Mouse (Mus musculus) urinary bladder, adult 2 months (tissue): Measurements from ENCODE around the gene Lrrc8b. TPM values are rescaled to one million over a fixed set of nuclear protein-coding genes. Genes with fewer than 3 reads are reported as not detected.

ENCODE experiments used
- DNase-seq: peaks from one replicate; pipeline ENCODE4 v3.0.0; 2022; ENCODE audit warnings: low spot score
- polyA plus RNA-seq: library from polyadenylated mRNA; depleted of rRNA; stranded (reverse); fragments of >200 nt; gene quantifications from 2 replicates; pipeline ENCODE4 v1.2.3, GENCODE M21; 2012

Gene Lrrc8b
- polyA plus RNA-seq, 1 experiment = 2.8 TPM

DNA sequence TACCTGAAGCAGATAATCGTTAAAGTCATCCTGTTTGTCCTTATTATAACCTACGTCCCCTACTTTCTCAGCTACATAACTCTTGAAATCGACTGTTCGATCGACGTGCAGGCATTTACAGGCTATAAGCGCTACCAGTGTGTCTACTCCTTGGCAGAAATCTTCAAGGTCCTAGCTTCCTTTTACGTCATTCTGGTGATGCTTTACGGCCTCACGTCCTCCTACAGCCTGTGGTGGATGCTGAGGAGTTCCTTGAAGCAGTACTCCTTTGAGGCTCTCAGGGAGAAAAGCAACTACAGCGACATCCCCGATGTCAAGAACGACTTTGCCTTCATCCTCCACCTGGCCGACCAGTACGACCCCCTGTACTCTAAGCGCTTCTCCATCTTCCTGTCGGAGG lies 65.0 kb downstream of the Lrrc8b start:
- no peak for DNase-seq

DNA sequence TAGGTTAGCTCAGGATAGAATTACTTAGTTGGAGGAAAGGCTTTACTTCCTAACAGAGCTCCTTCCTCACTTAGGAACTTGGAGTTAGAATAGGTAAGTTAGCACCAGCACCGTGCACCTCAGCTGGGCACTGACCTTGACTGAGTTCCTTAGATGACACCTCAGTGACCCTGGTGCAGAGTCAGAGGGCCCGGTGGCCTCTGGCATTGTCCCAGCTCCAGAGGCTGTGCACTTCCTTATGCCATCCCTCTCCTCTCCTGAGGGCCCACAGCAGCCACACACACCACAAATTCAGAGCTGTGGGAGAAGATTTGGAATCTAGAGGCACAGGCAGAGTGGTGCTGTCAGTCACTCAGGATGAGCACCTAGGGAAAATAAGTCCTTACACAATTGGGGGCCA lies 68.1 kb downstream of the Lrrc8b start:
- no peak for DNase-seq

DNA sequence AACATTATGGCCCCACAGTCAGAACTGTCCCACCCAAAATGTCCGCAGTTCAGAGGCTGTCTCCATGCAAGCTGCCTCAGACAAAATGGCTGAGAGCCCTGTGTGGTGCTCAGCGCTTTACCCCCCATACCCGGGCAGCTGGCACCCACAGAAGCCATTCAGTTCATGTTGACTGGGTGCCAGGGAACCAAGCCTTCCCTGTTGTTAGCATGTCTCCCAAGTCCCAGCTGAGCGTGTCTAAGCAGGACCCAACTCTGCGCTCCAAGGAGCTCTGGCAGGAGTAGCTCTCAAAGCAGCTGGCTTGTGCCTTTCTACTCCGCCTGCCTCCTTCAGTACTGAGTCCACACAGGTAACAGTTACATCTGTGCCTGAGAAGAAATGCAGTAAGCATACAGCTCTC lies 68.7 kb downstream of the Lrrc8b start:
- DNase-seq = no peak

DNA sequence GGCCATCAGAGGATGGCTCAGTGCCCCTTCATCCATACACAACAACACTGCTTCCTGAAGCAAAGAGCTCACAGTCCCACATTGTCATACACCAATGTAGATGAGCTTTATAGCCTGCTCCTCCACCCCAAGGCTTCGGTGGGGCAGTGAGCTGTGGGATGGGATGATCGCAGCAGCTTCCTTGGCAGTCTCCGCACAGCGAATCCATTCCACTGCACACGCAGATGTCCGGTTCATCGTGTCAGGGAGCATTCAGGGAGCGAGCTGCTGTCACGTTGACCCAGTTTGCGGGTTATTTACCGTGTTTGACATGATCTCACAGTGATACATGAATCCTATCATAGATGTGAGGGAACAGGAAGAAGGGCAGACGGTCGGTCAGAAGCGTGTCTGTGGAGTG lies 69.3 kb downstream of the Lrrc8b start:
- DNase-seq = no peak

DNA sequence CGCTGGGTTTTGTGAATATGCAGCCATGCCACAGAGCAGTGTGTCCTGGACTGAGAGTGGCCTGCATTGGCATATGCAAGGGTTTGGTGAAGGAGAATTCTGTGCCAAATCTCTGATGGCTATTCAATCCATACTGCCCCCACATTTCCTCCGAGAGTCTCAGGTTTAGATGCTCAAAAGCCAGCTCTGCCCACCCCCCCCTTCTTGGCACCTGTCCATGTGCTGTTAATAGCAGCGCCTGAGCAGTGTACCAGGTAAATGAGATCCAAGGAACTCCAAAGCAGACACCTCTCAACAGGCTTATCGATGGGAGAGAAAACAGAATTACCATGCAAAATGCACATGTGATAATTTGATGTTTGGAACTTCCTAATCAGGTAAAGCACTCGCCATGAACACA lies 74.6 kb downstream of the Lrrc8b start:
- DNase-seq = no peak

DNA sequence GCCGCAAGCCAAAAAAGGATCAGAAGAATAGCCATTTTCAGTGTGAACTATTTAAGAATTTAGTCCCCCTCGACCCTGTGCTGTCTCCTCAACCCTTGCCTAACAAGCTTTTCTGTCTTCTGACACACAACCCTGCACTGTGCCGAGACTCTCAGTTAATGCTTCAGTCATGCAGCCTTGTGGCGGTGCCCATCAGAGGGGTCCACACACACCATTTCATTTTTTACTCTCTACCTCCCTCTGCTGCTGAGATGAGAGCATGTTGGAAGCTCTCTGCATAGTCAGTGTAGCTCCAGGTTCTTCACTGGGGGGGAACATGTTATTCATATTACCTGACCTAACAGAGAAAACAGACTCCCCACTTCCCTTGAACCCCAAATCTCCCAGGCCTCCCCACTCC lies 75.8 kb downstream of the Lrrc8b start:
- DNase-seq = no peak

DNA sequence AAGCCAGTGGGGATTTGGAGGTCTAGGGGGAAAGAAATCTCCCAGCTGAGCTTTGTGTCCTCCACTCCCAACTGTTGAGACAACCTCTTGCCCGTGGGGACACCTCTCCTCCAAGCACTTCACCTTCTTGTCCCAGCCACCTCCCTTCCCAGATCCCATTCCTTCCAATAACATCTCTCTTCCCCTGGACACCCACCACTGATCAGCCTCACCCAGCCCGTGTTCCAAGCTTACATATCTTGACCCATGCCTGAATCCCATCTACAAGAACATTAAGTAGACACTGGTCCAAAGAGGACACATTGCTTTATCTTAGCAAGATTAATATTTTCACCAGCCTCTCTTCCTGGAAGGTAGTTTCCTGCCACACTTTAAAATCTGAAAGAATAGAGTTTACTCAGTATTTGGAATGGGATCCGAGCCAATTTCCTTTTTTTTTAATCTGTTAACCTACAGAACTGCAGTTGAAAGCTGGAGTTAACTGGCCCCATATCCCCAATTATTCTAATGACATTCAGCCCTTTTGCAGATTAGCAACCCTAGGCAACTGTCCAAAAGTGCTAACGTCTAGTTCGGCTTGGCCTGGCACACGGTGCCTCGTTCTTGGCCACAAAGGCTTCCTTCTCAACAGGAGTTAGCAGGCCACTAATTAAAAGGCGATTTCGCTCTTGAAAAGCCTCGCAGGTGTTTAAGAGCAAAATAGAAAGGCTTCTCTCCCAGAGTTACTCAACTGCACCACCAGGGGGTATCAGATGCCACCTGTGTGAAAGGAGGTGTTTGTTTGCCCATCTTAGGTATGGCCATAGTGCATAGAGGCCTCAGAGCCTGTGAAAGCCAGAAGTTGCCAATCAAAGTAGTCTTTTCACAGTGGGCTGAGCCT lies 77.0 kb downstream of the Lrrc8b start:
- DNase-seq = no peak

DNA sequence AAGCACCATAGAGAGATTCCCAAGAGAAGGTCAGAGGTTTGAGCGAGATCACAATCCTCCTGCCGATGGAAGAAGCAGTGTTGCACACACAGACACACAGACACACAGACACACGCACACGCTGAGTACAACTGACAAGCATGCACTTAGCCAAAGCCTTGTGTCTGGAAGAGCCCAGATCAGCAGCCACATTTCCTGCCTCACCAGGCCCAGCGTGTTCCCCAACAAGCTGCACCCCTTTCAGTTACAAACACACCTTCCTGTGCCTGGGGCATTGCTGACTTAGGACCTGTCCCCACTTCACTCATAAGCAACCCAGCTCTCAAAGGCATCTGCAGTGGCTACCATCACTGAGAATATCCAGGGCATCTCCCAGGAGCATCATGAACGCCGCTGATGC lies 77.8 kb downstream of the Lrrc8b start:
- DNase-seq = no peak

DNA sequence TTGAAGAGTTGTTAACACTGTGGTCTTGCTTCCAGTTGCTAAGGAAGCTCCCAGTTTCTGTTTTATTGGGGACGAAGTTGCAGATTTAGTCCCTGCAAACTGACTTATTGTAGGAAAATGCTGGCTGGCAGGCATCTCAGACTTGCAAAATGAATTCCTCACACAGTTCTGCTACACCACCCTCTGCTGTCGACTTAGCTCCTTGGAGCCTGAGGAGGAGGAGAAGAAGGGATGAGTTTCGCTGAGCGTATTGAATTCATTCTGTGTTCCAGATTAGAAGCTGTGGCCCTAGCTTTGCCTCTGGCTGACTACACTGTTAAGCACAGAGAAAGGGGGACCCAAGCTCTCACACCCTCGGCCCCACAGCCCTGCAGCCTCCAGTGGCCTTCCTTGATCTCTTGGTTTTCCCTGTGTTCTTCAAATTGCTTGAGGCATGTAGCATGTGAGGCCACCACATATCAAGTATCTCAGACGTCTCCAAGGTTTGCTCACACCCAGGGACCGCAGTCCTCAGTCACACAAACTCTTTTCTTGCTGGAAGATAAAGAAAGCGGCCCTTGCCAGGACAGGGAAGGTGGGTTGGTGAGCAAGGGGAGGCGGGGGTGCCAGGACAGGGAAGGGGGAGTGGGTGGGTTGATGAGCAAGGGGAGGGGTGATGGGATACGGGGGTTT lies 78.8 kb downstream of the Lrrc8b start:
- no peak for DNase-seq

DNA sequence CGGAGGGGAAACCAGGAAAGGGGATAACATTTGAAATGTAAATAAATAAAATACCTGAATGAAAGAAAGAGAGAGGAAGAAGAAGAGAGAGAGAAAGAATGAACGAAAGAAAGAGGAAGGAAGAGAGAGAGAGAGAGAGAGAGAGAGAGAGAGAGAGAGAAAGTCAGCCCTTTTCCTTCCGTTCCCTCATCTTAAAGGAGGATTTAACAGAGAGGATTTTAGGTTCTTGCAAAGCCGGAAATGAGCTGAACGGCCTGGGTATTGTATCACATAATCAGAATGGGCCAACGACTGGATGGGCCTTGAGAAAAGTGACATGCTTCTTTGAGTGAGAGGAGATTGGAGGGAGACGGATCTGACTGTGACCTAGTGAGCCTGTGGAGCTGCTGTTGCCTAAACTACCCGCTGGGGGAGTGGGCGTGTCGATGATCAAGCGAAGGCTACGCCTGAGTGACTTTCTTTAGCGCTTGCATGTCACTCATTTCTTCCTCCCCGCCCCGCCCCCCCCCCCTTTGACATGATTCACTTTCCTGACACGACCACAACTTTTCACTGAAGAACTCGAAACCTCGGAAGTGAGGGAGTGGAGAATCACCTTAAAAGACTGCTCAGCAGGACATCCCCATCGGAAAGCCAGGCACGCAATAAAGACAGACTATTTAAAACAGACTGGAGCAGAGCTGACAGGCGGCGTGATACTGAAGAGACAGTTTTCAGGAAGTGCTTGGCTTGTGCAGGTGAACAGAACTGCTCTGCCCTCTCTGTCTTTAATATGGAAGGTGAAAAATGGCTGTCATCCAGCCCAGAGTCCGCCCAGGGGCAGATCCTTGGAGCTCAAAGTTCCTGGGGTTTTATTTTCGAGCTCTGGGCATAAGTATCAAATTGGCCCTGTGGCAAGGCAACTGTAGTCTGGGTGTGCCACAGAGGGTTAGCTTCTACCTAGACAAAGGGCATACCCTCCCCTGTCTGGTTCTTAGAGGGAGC lies 79.6 kb downstream of the Lrrc8b start:
- DNase-seq = no peak

DNA sequence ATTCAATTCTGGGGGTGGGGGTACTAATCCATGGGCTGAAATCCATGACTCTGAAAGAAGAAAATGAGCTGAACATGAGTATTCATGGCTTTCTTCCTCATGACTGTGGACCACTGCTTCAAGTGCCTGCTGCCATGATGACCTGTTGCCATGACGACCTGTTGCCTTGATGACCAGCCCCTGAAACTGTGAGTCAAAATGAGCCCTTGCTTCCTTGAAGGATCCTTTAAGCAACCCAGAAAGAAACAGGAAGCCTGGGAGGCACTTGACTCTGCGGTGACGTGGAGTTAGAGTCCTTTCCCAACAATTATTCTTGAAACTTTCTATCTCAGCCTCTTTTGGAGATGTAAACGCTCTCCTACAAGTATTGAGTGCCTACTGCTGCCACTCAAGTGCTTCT lies 80.6 kb downstream of the Lrrc8b start:
- DNase-seq = no peak

DNA sequence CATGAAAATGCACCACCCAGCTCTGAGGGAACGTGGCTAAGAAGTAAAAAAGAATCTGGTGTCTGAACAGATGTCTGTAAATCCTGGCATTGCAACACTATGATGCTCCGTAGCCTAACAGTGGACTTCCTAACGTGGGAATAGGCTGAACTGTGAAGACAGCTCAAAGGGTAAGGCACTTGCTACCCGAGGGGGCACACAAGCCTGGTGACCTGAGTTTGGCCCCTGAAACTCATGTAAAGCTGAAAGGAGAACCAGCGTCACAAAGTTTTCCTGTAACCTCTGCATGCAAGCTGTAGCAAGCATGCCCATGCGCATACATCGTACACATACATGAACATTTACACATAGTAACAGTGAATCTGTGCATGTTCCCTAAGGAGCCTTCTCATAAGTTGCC lies 81.0 kb downstream of the Lrrc8b start:
- no peak for DNase-seq

DNA sequence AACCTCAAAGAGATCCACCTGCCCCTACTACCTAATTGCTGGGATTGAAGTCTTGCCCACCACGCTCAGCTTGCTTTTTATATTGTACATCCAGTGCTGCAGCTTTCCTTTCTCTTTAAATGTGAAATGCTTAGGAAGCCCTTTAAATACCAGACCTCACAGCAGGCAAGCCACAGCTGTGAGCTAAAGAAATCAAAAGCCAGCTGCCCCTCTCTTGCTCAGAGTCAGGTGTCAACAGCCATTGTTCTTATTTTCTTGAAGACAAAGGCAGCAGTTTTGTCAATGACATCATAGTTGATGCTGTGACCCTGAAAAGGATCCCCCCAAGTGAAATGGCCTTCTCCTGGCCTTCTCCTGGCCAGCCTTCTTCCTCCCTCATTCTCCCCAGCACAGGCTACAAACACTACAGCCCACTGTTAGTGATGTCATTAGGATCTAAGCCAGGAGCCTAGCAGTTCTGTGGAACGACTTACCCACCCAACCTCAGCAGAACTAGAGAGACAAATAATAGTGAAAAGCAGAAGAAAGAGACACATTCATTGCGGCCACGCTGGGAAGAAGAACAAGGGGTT lies 82.9 kb downstream of the Lrrc8b start:
- no peak for DNase-seq

DNA sequence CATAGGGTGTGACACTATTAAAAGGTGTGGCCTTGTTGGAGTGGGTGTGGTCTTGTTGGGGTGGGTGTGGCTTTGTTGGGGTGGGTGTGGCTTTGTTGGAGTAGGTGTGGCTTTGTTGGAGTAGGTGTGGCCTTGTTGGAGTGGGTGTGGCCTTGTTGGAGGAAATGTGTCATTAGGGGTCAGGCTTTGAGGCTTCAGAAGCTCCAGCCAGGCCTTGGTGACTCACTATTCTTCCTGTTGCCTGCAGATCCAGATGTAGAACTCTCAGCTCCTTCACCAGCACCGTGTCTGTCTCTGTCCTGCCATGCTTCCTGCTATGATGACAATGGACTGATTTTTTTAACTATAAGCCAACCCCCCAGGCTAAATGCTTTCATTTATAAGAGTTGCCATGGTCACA lies 83.8 kb downstream of the Lrrc8b start:
- DNase-seq = no peak

DNA sequence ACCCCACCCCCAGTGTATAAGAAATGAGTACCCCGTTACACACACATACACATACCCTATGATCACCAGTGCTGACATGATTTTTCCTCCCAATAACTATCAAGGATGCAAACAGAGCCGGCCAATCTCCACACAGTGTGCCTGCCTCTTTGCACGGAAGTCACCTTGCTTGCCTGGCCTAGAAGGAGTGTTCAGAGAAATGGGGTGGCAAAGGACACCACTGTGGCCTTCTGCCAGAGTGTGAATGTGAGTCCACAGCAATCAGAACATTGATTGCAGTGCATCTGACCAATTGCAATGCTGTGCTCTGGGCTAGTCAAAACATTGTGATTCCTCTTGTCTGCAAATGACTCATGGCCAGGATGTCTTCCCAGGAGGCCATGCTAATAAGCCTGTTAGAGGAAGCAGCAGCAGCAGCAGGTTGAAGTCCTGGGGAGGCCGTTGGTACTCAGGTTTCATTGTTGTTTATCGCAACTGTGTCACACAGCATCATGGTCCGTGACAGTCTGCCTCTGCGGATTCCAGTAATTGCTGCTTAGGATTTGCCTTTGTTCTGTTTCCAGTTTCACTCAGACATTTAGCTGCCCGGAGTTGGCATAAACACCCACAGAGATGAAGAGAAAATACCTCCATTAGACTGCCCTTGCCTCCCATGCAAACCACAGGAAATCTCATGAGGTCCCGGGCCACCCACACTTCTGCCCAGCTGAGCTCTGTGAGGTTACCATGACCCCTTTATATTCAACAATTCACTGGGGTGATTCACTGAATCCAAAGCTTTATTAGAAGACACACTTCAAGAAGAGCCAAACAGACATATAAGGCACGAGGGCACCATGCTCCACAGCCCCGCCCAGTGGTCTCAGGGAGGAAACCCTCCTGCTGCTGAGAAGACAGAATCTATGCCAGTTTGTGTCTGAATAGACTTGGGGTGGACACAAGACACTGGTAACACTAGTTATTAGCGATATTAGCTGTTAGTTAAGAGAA lies 84.9 kb downstream of the Lrrc8b start:
- no peak for DNase-seq

DNA sequence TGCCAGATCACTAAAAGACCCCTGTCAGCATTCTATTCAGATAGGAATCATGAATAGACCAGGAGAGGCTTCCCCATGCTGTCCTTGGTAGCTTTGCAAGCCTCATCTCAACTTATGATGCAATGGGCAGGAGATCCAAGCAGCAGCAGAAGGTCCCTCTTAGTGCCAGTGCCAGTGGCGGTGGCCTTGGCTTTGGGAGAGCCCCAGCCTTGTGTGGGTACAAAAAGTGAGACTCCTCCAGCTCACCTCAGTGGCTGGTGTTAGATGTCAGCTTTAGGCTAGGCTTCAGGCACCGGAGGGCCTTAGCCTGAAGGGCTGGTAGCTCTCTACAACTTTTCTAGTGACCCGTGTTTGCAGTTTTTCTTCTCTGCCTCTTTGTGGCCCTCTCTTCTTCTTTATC lies 85.6 kb downstream of the Lrrc8b start:
- no peak for DNase-seq

DNA sequence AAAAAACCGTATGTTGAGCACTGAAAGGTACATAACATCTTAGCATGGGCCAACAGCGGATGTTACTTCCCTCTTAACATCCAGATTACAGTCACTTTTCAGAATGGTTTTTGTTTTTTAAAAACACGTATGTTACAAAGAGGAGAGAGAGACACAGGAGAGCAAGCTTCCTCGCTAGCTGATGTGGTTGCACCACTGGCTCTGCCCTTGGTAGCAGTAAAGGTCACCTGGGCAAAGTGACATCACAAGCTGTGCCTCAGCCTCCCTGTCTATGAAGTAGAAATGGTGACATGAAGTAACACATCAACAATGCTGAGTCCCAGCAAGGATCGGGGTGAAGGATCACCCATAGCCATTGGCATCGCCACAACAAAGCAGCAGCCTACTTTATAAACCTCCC lies 93.2 kb downstream of the Lrrc8b start:
- DNase-seq = no peak

DNA sequence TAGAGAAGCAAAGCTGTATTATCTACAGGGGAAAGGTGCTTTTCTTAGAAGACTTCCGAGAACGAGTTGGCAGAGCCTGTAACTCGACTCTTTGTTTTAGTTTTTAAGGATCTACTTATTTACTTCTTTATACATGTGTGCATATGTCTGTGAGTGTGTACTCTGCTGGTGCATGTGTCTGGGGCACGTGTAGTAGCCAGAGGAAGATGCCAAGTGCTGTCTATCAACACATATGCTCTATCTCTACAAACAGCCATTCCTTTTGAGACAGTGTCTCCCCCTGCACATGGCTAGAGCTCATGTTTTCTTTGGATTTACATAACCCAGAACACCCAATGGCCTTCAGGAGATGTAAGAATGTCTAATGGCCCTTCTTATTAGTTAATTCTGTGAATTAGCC lies 96.7 kb downstream of the Lrrc8b start:
- DNase-seq = no peak

DNA sequence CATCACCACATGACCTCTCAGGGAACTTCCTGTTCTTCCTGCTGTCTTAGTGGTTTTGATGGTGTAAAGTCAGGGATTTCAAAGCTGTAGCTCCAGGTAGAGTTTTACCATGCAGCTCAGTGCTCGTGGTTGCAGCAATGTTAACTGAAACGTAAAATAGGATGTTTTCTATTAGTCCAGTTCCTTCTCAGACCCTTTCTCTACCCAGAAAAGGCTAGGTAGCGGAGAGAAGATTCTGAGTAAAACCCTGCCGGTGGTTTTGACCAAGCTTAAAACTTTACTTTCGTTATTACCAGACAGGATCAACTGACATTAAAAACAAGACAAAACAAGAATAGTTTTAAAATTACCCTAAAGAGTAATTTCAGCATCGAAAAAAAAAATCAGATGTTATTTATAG lies 100.0 kb downstream of the Lrrc8b start:
- DNase-seq = no peak

DNA sequence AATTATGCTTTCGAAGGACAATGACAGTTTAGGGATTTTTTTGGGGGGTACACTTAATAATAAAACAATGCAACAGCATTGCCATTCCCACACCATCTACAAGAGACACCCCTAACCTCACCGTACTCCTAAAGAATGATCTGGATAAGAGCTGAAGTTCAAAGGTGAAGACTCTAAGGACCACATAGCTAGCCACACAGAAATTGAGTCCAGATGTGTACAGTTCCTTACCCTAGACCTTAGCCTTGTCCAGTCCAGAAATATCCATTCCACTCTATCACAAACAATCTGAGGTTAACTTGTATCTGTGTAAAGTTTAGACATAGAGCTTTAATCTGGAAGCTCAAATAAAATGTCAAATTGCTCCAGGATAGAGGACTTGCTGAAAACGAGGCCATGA lies 100.7 kb downstream of the Lrrc8b start:
- no peak for DNase-seq
